Mouse (Mus musculus) lung, embryonic 14.5 days (tissue): Measurements from ENCODE around the gene Zscan12. TPM values are rescaled to one million over a fixed set of nuclear protein-coding genes. Genes with fewer than 3 reads are reported as not detected.

Source experiments
- ATAC-seq: fragments of 200-750 bp; cut with Nextera tagmentation; 2 replicates; pipeline ENCODE4 v1.8.0; 2017; ENCODE audit warnings: mild to moderate bottlenecking, moderate TSS enrichment, moderate library complexity; ENCODE audit not compliant: insufficient read depth
- DNase-seq: peaks from one replicate; pipeline ENCODE4 v3.0.0-alpha.2; 2015
- H3K27ac ChIP-seq: fragments of 300-500 bp; sonication (generic); 2 replicates; pipeline ENCODE4 v1.5.1; 2014; ENCODE audit warnings: low read depth, mild to moderate bottlenecking, moderate library complexity
- H3K27me3 ChIP-seq: fragments of 300-500 bp; sonication (generic); 2 replicates; pipeline ENCODE4 v1.6.1; 2014; ENCODE audit warnings: low read length, control low read depth; ENCODE audit not compliant: insufficient read depth
- H3K36me3 ChIP-seq: fragments of 300-500 bp; sonication (generic); 2 replicates; pipeline ENCODE4 v1.6.1; 2014; ENCODE audit warnings: control low read depth; ENCODE audit not compliant: insufficient read depth
- H3K4me1 ChIP-seq: fragments of 300-500 bp; sonication (generic); 2 replicates; pipeline ENCODE4 v1.6.1; 2014; ENCODE audit warnings: antibody characterized with exemption, control low read depth; ENCODE audit not compliant: insufficient read depth
- H3K4me2 ChIP-seq: fragments of 300-500 bp; sonication (generic); 2 replicates; pipeline ENCODE4 v1.6.1; 2014; ENCODE audit warnings: mild to moderate bottlenecking
- H3K4me3 ChIP-seq: fragments of 300-500 bp; sonication (generic); 2 replicates; pipeline ENCODE4 v1.5.1; 2014; ENCODE audit warnings: low read depth, low read length
- H3K9ac ChIP-seq: fragments of 300-500 bp; sonication (generic); 2 replicates; pipeline ENCODE4 v1.6.1; 2014
- H3K9me3 ChIP-seq: fragments of 300-500 bp; sonication (generic); 2 replicates; pipeline ENCODE4 v1.6.1; 2016; ENCODE audit warnings: low read depth, low read length, control low read depth
- CTCF ChIP-seq: IDR thresholded peaks from 2 replicates; pipeline ENCODE4 v1.5.1; 2016; ENCODE audit warnings: antibody characterized with exemption, low read depth
- WGBS: fragments of 180-500 bp; shearing (Covaris S2); extraction: QIAGEN DNeasy Blood & Tissue Kit; methylation state at CpG from one replicate; pipeline ENCODE4 v1.1.7; 2014; 5-methylcytosine and 5-hydroxymethylcytosine counted together
- polyA plus RNA-seq: library from polyadenylated mRNA; unstranded; fragments of >200 nt; fragmentation: Nextera tagmentation; extraction: Ambion mirVana; gene quantifications from 2 replicates; pipeline ENCODE4 v1.2.1, GENCODE M21; 2014

Gene Zscan12
- 14.1 and 14.3 TPM in 2 replicates for polyA plus RNA-seq

GRCm38 (mm10) chr13:21362621-21363248, at the start of gene Zscan12:
Zscan12 (plus strand) TSS chr13:21362820.
- peaks cover 3% of the 10 kb centered on the region; the same call in 1 of the 2 replicates for H3K4me1 ChIP-seq
- no peaks in the 10 kb centered on the region for H3K27me3 ChIP-seq
- DNase-seq (peak; percentile 97), ATAC-seq (peak; percentile 100)
- peaks cover 12% of the 10 kb centered on the region for H3K36me3 ChIP-seq
- TF ChIP-seq CTCF, result no peak
- 1% methylated on average over 29 of the region's 29 CpGs for WGBS
- H3K4me3 ChIP-seq, result peak within 1 kb of the TSS; percentile 71
- H3K27ac ChIP-seq, result peak within 1 kb of the TSS; percentile 82
- H3K9me3 ChIP-seq, result no peaks in the 10 kb centered on the region
- H3K9ac ChIP-seq, result peak within 1 kb of the TSS; percentile 82
- H3K4me2 ChIP-seq, result peak within 1 kb of the TSS; percentile 59

- WGBS, result 27% methylated on average over 5 of the region's 5 CpGs
These were observed 49.8 kb upstream of the Zscan12 start for GRCm38 (mm10) chr13:21312854-21313253.

GRCm38 (mm10) chr13:21313903-21314302, 48.7 kb upstream of the Zscan12 start:
- Histone ChIP-seq H3K9ac (no peak overlapping the region), H3K4me3 (no peak overlapping the region), H3K4me1 (no peaks in the 10 kb centered on the region), H3K27me3 (no peaks in the 10 kb centered on the region), H3K27ac (no peak overlapping the region), H3K9me3 (no peaks in the 10 kb centered on the region), H3K4me2 (no peak overlapping the region), H3K36me3 (no peaks in the 10 kb centered on the region)
- DNase-seq, result no peak
- WGBS, result 60% methylated on average over 4 of the region's 4 CpGs
- no peak for TF ChIP-seq CTCF
- ATAC-seq, result no peak

More at GRCm38 (mm10) chr13:21312854-21313253, 49.8 kb upstream of the Zscan12 start:
- no peak for TF ChIP-seq CTCF
- Histone ChIP-seq H3K27ac (no peak overlapping the region), H3K36me3 (no peaks in the 10 kb centered on the region), H3K4me2 (no peak overlapping the region), H3K9ac (no peak overlapping the region), H3K4me1 (no peaks in the 10 kb centered on the region), H3K9me3 (no peaks in the 10 kb centered on the region), H3K27me3 (no peaks in the 10 kb centered on the region), H3K4me3 (no peak overlapping the region)
- DNase-seq (no peak), ATAC-seq (no peak)

- Histone ChIP-seq H3K9ac (no peak overlapping the region), H3K4me1 (0 out of 2 replicates have a peak, but pooled peaks cover 3% of the 10 kb centered on the region), H3K9me3 (no peaks in the 10 kb centered on the region), H3K27ac (no peak overlapping the region), H3K27me3 (no peaks in the 10 kb centered on the region), H3K4me3 (no peak overlapping the region), H3K4me2 (no peak overlapping the region), H3K36me3 (no peaks in the 10 kb centered on the region)
- no peak for DNase-seq
- TF ChIP-seq CTCF, result no peak
- no peak for ATAC-seq
- WGBS, result 60% methylated on average over 3 of the region's 3 CpGs
These were observed 42.4 kb upstream of the Zscan12 start for GRCm38 (mm10) chr13:21320262-21320661.

GRCm38 (mm10) chr13:21321890-21322494, 40.6 kb upstream of the Zscan12 start:
- Histone ChIP-seq H3K9me3 (no peaks in the 10 kb centered on the region), H3K36me3 (no peaks in the 10 kb centered on the region), H3K4me2 (peak overlapping the region; percentile 60), H3K4me1 (0 out of 2 replicates have a peak, but pooled peaks cover 3% of the 10 kb centered on the region), H3K27me3 (no peaks in the 10 kb centered on the region), H3K4me3 (peak overlapping the region; percentile 31), H3K27ac (no peak overlapping the region), H3K9ac (peak overlapping the region; percentile 16; the same call in 1 of the 2 replicates)
- 3% methylated on average over 18 of the region's 18 CpGs for WGBS
- no peak for TF ChIP-seq CTCF
- ATAC-seq, result 0 out of 2 replicates have a peak, but pooled peaks have one; percentile 23
- peak; percentile 38 for DNase-seq

- no peak overlapping the region for H3K9ac ChIP-seq
- H3K4me3 ChIP-seq, result peak overlapping the region; percentile 31
- DNase-seq (peak; percentile 79), ATAC-seq (no peak)
- H3K27ac ChIP-seq, result no peak overlapping the region
- WGBS, result 14% methylated on average over 18 of the region's 18 CpGs
- no peaks in the 10 kb centered on the region for H3K27me3 ChIP-seq
- 0 out of 2 replicates have a peak, but pooled peaks cover 3% of the 10 kb centered on the region for H3K4me1 ChIP-seq
- H3K36me3 ChIP-seq, result no peaks in the 10 kb centered on the region
- TF ChIP-seq CTCF, result no peak
- no peaks in the 10 kb centered on the region for H3K9me3 ChIP-seq
- peak overlapping the region; percentile 60 for H3K4me2 ChIP-seq
These were observed 39.9 kb upstream of the Zscan12 start for GRCm38 (mm10) chr13:21322509-21323375.
